Mouse (Mus musculus) cerebellum, postnatal 4 days (tissue): ENCODE results near the gene Iqch.
A peak's percentile ranks its signal among the peaks of the same experiment; 100 is the strongest.

Experiments used
- DNase-seq, 2 experiments: peaks; one replicate each; pipeline ENCODE4 v3.0.0; 2022; ENCODE audit warnings: low spot score in 2 of 2, mixed read lengths in 1 of 2

Gene Iqch

GRCm38 (mm10) chr9:63493746-63494145 lies 108.5 kb downstream of the Iqch start:
- no peak for DNase-seq

- DNase-seq: no peak
Measured at GRCm38 (mm10) chr9:63492291-63492690, 110.0 kb downstream of the Iqch start.

GRCm38 (mm10) chr9:63490521-63491307 lies 111.6 kb downstream of the Iqch start:
- DNase-seq: peak in 1 of 2 experiments; percentile 10

GRCm38 (mm10) chr9:63489156-63489555 lies 113.1 kb downstream of the Iqch start:
- DNase-seq: no peak

GRCm38 (mm10) chr9:63465561-63465960 lies 136.7 kb downstream of the Iqch start:
- no peak for DNase-seq

GRCm38 (mm10) chr9:63462296-63462695 lies 140.0 kb downstream of the Iqch start:
- peak; percentile 68 to 80 for DNase-seq

- no peak for DNase-seq
Measured at GRCm38 (mm10) chr9:63456401-63456800, 145.9 kb downstream of the Iqch start.

GRCm38 (mm10) chr9:63454341-63454740 lies 148.0 kb downstream of the Iqch start:
- no peak for DNase-seq

- DNase-seq: no peak
Measured at GRCm38 (mm10) chr9:63450531-63451030, 151.7 kb downstream of the Iqch start.

- no peak for DNase-seq
Measured at GRCm38 (mm10) chr9:63443695-63444094, 158.6 kb downstream of the Iqch start.

- DNase-seq: no peak
Measured at GRCm38 (mm10) chr9:63430652-63431051, 171.6 kb downstream of the Iqch start.

- DNase-seq: no peak
Measured at GRCm38 (mm10) chr9:63421096-63421736, 181.1 kb downstream of the Iqch start.

- peak in 1 of 2 experiments; percentile 13 for DNase-seq
Measured at GRCm38 (mm10) chr9:63420396-63420795, 181.9 kb downstream of the Iqch start.

GRCm38 (mm10) chr9:63400176-63400575 lies 202.1 kb downstream of the Iqch start:
- no peak for DNase-seq

- DNase-seq: no peak
Measured at GRCm38 (mm10) chr9:63399463-63399815, 202.9 kb downstream of the Iqch start.

GRCm38 (mm10) chr9:63398611-63399462 lies 203.5 kb downstream of the Iqch start, which contains the start of gene 2300009A05Rik:
2300009A05Rik (minus strand) TSS chr9:63399246.
- peak; percentile 80 to 84 for DNase-seq

GRCm38 (mm10) chr9:63395612-63396011 lies 206.7 kb downstream of the Iqch start:
- no peak for DNase-seq

GRCm38 (mm10) chr9:63391307-63391706 lies 211.0 kb downstream of the Iqch start:
- no peak for DNase-seq

- DNase-seq: no peak
Measured at GRCm38 (mm10) chr9:63382761-63383160, 219.5 kb downstream of the Iqch start.

GRCm38 (mm10) chr9:63380326-63380725 lies 222.0 kb downstream of the Iqch start:
- DNase-seq: no peak

- DNase-seq: no peak
Measured at GRCm38 (mm10) chr9:63378174-63378573, 224.1 kb downstream of the Iqch start.
